Mouse (Mus musculus): ENCODE measurements around the gene Ric3.

Gene Ric3

DNA sequence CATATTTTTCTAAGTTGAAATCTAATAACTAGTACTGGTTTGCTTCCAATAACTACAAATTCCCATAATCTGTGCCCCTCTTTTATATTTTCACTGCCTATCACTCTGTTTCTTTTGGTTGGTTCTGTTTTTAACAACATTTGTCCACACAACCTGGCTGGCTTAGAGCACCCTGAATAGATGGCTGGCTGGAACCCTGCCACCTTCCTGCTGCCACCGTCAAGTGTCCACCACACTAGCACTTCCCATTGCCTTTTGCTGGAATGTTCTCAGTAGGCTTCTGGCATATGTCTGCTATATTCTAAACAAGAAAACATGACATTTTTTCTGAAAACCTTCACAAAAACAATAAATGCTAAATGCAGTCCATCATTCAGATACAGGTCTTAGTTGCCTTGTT is 32.3 kb downstream of the Ric3 start:
- in situ Hi-C loops (cut with MboI, MseI), result no loop called here

DNA sequence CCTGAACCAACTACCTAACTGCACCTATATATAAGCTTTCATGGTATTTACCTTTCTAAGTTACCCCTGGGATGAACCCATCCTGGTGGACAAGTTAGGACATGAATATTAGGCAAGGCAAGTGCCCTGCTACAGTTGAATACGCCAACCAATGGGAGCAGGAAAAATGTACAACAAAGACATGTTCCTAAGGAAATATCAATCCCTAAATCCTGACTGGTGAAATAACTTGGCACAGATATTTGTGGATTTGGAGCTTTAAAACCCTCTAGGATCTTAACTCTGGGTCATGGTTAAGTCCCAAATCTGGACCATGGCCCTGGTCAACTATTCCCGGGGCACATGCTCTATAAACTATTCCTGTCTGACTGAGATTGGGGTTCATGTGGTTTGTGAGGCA is 37.3 kb downstream of the Ric3 start:
- in situ Hi-C loops (cut with MboI, MseI), result no loop called here

DNA sequence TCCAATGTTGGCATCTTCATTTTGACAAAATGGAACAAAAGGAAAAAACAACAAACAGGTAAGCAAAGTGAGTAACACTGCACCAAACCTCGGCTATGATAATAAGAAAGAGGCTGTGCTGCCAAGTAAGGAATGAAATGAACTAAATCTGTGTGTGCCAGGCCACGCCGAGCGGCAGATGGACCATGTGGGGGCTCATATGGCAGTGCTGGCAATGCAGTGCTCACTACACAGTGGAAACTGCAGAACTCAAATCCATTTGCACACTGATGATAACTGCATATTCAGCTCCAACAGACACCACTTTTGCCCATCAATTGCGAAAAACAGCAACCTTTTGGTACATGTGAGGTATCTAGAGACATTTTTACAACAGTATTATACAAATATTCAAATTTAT is 43.7 kb downstream of the Ric3 start:
- in situ Hi-C loops (cut with MboI, MseI), result no loop called here

DNA sequence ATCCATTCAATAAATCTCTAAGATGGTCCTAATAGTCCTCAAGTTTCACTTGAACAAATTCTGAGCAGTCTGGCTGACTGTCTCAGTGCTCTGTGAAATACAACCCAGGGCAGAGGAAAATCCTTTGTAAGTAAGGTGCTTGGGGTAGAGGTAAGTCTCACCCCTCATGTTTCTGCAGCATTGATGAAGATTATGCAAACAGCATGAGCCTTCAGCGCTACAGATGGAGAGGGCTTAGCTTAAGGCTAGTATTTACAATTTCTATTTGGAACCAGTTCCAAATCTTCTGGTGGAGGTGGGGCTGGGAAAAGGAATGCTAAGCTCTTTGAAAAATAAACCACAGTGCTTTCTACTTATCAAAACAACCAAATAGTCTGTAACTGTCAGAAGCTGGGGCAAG is 44.1 kb downstream of the Ric3 start:
- in situ Hi-C loops (cut with MboI, MseI), result no loop called here

DNA sequence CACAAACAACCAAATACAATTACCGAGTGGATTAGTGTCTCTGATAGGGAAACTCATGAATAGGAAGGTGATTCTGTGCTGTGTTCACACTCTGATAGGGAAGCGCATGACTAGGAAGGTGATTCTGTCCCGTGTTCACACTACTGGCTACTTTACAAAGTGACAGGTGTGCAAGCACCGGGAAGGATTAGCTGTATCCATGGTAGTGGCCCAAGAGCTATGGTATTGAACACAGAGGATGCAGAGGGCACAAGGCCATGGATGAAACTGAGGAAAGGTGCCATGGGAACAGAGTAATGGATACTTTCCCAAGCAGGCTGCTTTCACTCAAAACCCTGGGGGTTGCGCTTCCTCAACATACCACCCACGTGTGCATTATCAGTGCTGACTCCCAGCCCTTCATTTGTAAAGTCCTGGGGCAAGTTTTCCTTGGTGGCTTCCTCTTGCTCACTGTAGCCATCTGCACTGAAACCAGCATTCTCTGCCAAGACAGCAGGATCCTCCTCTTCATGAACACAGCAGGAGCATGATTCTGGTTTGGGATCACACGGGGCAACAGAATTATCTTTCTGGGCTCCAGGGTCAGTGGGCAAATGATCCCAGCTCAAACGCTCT is 44.9 kb downstream of the Ric3 start:
- in situ Hi-C loops (cut with MboI, MseI), result no loop called here

DNA sequence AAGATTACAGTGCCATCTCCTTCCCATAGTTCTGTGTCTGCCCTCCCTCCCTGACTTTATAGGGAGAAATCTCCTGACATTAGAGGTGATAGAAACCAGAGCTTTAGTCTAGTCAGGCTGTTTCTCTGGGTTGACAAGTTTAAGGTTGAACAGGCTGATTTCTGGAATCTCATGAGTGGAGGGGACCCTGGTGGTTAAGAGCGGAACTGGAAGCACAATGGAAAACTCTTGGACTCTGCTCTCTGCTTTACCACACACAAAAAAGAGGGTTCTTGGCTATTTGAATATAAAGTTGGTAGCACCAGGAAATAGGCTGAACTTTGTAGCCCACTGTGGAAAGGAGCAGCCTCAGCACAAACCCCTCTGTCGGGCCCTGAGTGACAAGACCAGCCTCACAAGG is 51.1 kb downstream of the Ric3 start:
- in situ Hi-C loops (cut with MboI, MseI), result no loop called here

DNA sequence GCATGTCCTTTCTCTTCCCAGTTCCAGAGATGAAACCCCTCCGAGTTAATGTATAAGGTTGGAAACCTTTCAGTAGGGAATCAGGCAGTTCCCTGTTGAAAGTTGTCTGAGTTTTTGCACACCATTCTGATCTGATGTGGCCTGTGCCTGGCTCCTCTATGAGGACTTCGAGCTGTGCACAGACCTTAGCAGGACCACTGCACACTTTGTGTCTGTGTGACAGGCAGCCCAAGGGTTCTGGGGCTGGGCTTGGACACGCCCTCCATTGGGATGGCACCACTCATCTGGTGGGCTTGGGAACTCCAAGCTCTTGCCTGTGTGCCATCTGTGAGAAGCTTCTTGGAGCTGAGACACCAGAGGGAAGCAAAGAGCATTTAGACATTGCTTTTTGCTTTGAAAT is 51.8 kb downstream of the Ric3 start:
- in situ Hi-C loops (cut with MboI, MseI), result no loop called here

DNA sequence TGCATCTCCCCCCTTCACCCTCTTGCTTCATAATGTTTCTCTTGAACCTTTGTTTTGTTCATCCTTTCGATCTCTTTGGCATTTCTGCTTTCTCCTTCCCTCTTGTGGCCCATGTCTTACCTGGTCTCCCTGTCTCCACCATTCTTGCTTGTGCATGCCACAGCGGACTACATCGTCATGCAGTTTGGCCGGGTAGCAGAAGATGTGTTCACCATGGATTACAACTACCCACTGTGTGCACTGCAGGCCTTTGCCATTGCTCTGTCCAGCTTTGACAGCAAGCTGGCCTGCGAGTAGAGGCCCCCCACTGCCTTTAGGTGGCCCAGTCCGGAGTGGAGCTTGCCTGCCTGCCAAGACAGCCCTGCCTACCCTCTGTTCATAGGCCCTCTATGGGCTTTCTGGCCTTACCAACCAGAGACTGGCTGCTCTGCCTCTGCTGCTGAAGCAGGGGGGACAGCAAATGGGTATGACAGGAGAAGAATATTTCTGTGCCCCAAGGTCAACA is 53.1 kb downstream of the Ric3 start:
- in situ Hi-C loops (cut with MboI, MseI), result loop anchor here (5.0 kb wide), 1 partner anchor 218 kb away; no protein-coding TSS in a partner anchor

DNA sequence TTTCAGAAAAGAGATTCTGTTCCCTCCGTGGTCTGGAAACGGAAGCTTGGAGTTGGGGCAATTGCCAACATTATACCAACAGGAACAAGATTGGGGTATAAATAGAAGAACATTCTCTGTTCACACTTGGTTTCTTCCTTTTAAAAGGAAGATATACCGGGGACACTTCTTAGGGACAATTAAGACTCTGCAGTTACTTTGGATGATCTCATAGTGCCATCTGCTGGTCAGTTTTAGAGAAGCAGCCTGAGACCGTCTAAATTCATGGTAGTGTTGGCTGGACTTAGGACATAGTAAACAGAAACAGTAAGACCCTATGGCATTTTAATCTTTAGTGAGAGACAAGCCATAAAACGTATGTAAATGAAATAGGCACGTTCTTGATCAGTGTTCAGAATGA is 54.9 kb downstream of the Ric3 start:
- in situ Hi-C loops (cut with MboI, MseI), result loop anchor here (5.0 kb wide), 1 partner anchor 216 kb away; no protein-coding TSS in a partner anchor

DNA sequence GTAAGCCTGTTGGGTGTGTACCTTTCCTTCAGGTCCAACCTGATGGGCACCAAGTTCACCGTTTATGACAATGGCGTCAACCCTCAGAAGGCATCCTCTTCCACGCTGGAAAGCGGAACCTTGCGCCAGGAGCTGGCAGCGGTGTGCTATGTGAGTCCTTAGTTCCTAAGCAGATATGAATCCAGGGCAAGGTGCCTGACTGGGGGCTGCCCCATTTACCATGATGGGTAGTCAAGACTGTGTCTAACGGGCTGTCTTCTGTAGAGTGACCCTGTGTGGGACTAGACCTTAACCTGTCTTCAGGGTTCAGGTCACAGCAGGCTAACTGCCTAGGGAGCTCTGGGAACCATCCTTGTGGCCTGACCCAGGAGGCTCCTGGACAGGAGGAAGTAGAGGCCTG is 55.4 kb downstream of the Ric3 start:
- in situ Hi-C loops (cut with MboI, MseI), result loop anchor here (5.0 kb wide), 1 partner anchor 215 kb away; no protein-coding TSS in a partner anchor

DNA sequence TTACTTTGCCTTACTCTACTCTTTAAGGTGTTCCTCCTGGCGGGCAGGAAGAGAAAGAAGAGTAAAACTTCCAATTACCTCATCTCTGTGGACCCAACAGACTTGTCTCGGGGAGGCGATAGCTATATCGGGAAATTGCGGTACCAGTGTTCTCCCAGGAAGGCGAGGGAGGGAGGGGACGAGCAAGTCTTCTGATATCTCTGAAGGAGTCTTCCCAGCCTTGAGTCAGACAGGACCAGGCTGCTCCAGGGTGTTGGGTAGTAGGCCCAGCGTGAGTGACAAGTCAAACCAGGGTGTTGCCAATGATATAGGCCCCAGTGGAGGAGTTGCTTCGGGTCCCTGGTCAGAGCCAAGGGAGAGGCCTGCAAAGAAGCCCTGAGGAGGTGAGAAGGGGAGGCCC is 56.2 kb downstream of the Ric3 start:
- in situ Hi-C loops (cut with MboI, MseI), result loop anchor here (5.0 kb wide), 1 partner anchor 215 kb away; no protein-coding TSS in a partner anchor

DNA sequence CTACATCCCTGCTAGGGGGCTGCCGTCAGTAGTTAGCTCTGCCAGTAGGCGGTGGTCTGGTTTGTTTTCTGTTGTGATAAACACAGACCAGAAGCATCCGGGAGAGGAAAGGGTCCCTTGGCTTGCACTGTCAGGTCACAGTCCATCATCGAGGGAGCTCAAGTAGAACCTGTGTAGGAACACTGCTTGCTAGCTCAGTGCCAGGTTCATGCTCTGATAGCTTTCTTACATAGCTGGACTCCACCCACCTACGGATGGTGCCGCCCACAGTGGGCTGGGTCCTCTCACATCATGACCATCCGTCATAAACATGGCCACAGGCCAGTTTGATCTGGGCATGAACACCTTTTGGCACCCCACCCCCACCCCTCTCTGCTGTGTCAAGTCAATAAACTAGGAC is 57.4 kb downstream of the Ric3 start:
- in situ Hi-C loops (cut with MboI, MseI), result loop anchor here (5.0 kb wide), 1 partner anchor 213 kb away; no protein-coding TSS in a partner anchor

DNA sequence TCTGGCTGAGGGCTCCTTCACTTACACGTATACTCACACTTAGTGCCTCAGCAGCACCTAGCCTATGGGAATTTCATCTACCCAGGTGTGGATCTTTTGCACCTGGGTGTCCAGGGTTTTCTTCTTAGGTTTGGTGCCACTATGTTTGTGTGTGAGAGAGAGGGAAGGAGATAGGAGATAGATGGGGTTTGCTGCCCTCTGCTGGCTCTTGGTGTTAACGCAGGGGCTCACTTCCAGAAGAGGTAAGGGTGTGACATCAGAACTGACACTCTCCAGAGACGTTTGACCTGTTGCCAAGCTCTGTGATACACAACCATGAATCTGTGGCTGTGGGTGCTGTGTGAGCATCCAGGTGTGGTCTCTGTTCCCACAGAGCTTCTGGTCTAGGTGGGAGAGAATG is 61.7 kb downstream of the Ric3 start:
- in situ Hi-C loops (cut with MboI, MseI), result no loop called here

DNA sequence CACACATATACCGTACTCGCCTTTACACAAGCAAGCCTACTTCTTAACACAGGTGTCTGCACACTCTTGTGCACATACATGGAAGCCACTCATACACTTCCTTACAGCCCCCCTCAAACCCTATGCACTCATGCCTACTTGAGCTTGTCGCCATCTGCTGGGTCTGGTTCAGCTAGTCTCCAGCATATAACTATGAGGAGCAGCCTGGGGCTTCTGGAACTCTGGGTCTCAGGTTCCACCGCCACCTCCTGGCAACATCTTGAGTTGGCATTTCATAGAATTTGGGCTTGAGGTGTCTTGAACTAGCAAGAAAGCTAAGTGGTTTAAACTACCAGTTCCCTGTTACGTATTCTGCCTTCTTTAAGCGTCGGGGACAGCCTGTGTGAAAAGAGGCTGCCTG is 63.9 kb downstream of the Ric3 start:
- in situ Hi-C loops (cut with MboI, MseI), result no loop called here

DNA sequence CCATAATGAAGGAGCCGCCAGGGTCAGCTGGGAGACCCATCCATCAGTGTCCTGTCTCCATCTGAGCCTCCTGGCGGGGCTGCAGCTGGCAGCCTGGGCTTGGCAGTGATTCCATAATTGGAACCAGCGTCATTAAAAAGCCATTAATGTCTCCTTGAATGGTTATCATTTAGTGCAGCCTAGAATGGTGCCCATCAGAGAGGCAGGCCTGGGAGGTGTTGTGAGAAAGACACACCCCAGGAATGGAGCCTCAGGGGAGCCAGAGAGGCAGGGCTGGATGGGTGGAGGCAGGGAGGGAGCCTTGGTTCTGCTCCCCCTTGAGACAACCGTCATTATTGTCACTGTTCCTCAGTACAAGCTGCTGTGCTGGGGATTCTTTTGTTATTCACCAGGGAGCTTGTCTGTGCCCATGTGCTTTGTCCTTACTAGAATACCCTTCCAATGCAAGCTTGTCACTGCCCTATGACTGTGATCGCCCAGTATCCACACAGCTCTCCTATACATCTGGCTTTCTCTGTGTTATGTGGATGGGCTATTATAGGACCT is 66.7 kb downstream of the Ric3 start:
- in situ Hi-C loops (cut with MboI, MseI), result no loop called here

DNA sequence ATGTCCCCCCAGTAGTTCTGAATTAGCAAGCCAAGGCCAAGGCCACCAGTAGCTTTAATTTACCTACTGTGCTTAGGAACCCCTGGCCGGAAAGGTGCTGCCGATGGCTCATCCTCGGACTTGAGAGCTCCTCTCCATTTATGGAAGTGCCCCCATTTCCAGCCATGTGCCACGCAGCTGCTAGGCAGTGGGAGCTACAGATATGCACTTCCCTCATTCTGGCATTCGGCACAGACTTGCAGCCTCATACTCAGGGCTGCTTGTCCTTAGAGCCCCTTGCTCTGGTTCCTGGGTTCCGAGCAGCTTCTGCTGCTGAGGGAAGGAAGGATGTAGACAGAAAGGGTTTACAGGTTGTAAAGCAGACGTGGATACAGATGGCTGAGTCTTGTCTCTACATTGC is 68.3 kb downstream of the Ric3 start:
- in situ Hi-C loops (cut with MboI, MseI), result no loop called here

DNA sequence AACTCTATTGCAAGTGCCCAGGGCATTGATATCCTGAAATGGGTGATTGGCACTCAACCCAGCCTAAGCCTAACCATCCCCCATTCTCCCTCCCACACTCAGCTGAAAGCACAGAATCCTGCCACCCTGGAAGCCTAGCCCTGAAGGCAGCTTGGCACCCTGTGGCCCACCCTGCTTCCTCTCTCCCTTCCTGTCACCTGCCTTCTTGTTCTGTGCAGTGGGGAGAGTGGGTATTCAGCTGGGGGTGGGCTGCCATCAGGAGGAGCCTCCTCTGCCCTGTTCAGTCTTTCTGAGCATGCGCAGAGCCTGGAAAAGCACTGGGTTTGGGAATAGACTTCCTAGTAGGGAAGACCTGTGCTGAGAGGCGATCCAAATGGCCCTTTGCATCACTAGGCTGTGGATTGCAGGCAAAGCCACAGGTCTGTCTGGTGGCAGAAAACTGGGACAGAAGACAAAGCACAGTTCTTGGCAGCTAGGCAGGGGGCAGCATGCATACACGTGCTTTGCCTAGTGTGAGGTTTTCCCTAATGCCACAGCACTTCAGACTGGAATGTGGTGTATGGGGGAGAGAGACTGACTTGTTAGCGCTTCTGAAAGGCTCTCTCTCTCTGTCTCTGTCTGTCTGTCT is 70.0 kb downstream of the Ric3 start:
- in situ Hi-C loops (cut with MboI, MseI), result no loop called here

DNA sequence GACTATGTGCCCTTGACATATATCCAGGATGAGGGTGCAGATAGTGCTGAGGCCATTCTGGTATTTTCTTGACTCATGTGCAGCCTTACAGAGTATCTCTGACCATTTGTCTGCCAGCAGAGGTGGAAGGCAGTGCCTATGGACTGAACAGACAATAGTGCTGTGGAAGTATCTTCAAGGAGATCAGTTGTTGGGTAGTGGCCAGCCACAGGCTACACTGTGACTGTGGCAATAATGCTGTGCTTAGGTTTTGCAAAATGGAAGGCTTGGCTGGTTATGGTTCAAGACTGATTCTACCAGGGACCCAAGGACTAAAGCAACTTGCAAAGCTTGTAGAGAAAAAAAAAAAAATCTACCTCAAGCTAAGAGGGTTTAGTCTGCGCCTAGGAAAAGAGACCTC is 70.6 kb downstream of the Ric3 start:
- in situ Hi-C loops (cut with MboI, MseI), result no loop called here

DNA sequence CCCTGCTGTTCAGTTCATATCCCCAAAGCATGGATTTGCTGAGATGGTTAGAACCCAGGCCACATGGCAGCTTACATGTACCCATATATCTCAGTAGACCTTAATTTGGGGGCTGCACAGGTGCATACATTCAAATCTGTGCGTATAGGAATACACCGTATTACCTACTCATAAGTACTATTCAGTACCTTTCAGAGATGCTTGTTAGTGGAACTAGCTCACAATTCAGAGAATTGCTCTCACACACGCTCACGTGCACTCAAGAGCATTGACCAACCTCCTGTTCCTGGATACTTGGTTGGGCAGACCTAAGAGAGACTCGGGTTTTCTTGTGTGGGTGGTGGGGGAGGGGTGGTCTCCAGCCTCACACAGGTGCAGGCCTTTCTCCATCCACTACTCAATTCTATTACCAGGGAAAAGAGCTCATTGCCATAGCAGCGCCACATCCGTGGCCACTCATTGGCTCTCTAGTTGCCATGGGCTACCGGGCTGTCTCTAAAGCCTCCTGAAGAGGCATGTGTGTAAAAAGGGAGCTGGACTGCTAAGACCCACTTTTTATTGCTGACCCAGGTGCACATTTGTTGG is 71.4 kb downstream of the Ric3 start:
- in situ Hi-C loops (cut with MboI, MseI), result no loop called here

DNA sequence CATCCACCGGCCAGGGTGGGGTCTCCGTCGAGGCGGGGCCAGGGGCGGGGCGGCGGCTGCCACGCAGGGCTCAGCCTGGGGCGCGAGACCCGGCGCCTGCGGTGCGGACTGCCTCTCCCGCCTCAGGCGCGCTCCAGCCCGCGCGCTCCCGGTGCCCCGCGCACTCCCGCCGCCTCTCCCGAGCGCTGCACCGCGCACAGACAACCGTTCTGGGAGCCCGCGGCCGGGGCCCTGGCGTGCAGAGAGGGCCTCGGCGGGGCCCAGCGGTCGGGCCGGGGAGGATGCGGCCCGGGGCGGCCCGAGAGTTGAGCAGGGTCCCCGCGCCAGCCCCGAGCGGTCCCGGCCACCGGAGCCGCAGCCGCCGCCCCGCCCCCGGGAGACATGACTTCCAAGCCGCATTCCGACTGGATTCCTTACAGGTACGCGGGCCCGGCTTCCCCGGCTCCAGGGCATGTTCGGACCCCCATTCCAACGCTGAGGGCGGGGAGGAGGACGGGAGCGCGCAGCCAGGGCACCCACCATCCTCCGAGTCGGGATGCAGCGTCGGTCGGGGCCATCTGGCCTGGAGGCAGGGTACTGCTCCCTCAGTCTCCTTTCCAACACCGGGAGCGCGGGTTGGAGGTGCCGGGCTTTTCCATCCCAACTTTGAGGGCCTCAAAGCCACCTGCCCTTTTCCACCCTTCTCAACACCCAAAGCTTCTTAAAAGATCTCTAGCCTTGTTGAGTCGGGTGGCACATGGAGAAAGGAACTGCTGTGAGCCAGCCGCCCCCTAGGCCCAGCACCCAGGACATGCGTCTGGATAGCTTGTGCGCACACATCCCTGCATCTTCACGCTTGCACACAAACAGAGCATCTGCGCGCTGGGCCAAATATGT is 72.2 kb downstream of the Ric3 start:
- in situ Hi-C loops (cut with MboI, MseI), result no loop called here

DNA sequence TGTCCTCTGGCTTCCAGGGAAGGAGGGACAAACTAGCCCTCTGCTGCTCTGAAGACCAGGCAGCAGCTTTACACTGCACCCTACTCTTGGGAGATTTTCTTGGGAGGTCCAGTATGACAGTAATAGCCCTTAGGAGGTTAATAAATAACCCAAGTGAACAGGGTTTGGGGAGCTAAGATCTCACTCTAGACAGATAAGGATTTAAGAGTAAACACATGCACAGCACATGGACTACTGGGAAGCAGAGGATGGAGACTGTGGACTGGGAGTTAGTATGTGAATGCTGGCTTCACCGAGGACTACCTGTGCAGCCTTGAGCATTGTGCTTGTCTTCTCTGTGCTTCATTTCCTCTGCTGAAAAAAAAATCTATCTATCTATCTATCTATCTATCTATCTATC is 73.9 kb downstream of the Ric3 start:
- in situ Hi-C loops (cut with MboI, MseI), result no loop called here

DNA sequence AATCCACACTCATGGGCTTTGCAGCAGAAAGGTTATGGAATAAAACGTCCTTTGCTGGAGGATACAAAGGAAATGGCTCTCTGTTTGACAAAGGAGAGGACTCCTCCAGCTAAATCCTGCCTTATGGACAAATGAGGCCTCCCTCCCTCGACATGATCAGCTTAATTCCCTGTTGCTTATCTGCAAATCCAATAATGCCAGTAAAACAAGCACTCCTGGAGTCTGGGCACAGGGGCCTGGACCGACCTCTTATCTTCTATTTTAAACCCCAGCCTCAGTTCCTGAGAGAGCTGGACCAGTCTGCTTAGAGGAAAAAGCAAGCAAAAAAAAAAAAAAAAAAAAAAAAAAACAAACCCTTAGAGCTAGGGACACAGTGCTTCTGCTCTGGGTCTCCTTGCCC is 79.5 kb downstream of the Ric3 start:
- in situ Hi-C loops (cut with MboI, MseI), result no loop called here
